Mouse (Mus musculus) forebrain, embryonic 11.5 days (tissue): ENCODE results near the gene B3gnt6. TPM values are rescaled to one million over a fixed set of nuclear protein-coding genes. Genes with fewer than 3 reads are reported as not detected.

Experiments used
- ATAC-seq: fragments of 200-750 bp; cut with Nextera tagmentation; replicated peaks from 2 replicates; pipeline ENCODE4 v1.8.0; 2017; ENCODE audit warnings: moderate TSS enrichment; ENCODE audit not compliant: low FRiP score
- DNase-seq: peaks from one replicate; pipeline ENCODE4 v3.0.0-alpha.2; 2017; ENCODE audit warnings: low spot score
- H3K27ac ChIP-seq: fragments of 300-500 bp; sonication (generic); 2 replicates; pipeline ENCODE4 v1.5.1; 2014; ENCODE audit warnings: low read depth, low read length
- H3K27me3 ChIP-seq: fragments of 300-500 bp; sonication (generic); 2 replicates; pipeline ENCODE4 v1.6.1; 2014; ENCODE audit warnings: mild to moderate bottlenecking, low read length, mixed read lengths; ENCODE audit not compliant: control insufficient read depth, insufficient read depth
- H3K36me3 ChIP-seq: fragments of 300-500 bp; sonication (generic); 2 replicates; pipeline ENCODE4 v1.6.1; 2014; ENCODE audit warnings: mild to moderate bottlenecking, low read length, moderate library complexity, mixed read lengths; ENCODE audit not compliant: control insufficient read depth, insufficient read depth
- H3K4me1 ChIP-seq: fragments of 300-500 bp; sonication (generic); replicated peaks from 2 replicates; pipeline ENCODE4 v1.6.1; 2014; ENCODE audit warnings: low read length, mixed read lengths; ENCODE audit not compliant: control insufficient read depth, insufficient read depth
- H3K4me2 ChIP-seq: fragments of 300-500 bp; sonication (generic); 2 replicates; pipeline ENCODE4 v1.6.1; 2014; ENCODE audit warnings: low read depth, mild to moderate bottlenecking, low read length, moderate library complexity, mixed read lengths; ENCODE audit not compliant: severe bottlenecking
- H3K4me3 ChIP-seq: fragments of 300-500 bp; sonication (generic); 2 replicates; pipeline ENCODE4 v1.5.1; 2014; ENCODE audit warnings: low read depth, low read length
- H3K9ac ChIP-seq: fragments of 300-500 bp; sonication (generic); 2 replicates; pipeline ENCODE4 v1.6.1; 2014; ENCODE audit warnings: low read length
- H3K9me3 ChIP-seq: fragments of 300-500 bp; sonication (generic); 2 replicates; pipeline ENCODE4 v1.6.1; 2016; ENCODE audit warnings: low read length, mixed read lengths; ENCODE audit not compliant: control insufficient read depth
- WGBS: fragments of 180-500 bp; shearing (Covaris S2); extraction: QIAGEN DNeasy Blood & Tissue Kit; methylation state at CpG from one replicate; pipeline ENCODE4 v1.1.7; 2014; 5-methylcytosine and 5-hydroxymethylcytosine counted together
- polyA plus RNA-seq: library from polyadenylated mRNA; unstranded; fragments of >200 nt; fragmentation: Nextera tagmentation; extraction: Ambion mirVana; gene quantifications from 2 replicates; pipeline ENCODE4 v1.2.1, GENCODE M21; 2014

The B3gnt6 gene
- polyA plus RNA-seq, 1 experiment from 2014 or later: not detected

- Histone ChIP-seq H3K4me1 (peaks cover 10% of the 10 kb centered on the region; the same call in 1 of the 2 replicates), H3K27me3 (peaks cover 24% of the 10 kb centered on the region), H3K4me3 (no peak overlapping the region), H3K4me2 (no peak overlapping the region), H3K27ac (no peak overlapping the region), H3K9ac (no peak overlapping the region), H3K36me3 (no peaks in the 10 kb centered on the region), H3K9me3 (no peaks in the 10 kb centered on the region)
- 31% methylated on average over 8 of the region's 8 CpGs for WGBS
- DNase-seq (peak; percentile 82), ATAC-seq (peak; percentile 91)
Observed at GRCm38 (mm10) chr7:98186637-98187036, 12.6 kb downstream of the B3gnt6 start.

- H3K27me3 ChIP-seq: peaks cover 22% of the 10 kb centered on the region
- no peak for ATAC-seq
- peak; percentile 40 for DNase-seq
Observed at GRCm38 (mm10) chr7:98185326-98185725, 14.0 kb downstream of the B3gnt6 start.

GRCm38 (mm10) chr7:98178560-98179231, 20.6 kb downstream of the B3gnt6 start:
- Histone ChIP-seq H3K9me3 (no peaks in the 10 kb centered on the region), H3K4me2 (peak overlapping the region; percentile 77), H3K9ac (peak overlapping the region; percentile 63), H3K27me3 (peaks cover 12% of the 10 kb centered on the region; the same call in 1 of the 2 replicates), H3K27ac (no peak overlapping the region), H3K4me1 (peaks cover 2% of the 10 kb centered on the region; the same call in 1 of the 2 replicates), H3K4me3 (peak overlapping the region; percentile 64), H3K36me3 (no peaks in the 10 kb centered on the region)
- no peak; the same call in 1 of the 2 replicates for ATAC-seq
- no peak for DNase-seq
- WGBS: 90% methylated on average over 5 of the region's 5 CpGs

More at GRCm38 (mm10) chr7:98185326-98185725, 14.0 kb downstream of the B3gnt6 start:
- Histone ChIP-seq H3K4me3 (no peak overlapping the region), H3K4me2 (no peak overlapping the region), H3K36me3 (no peaks in the 10 kb centered on the region), H3K9me3 (no peaks in the 10 kb centered on the region), H3K4me1 (peaks cover 10% of the 10 kb centered on the region; the same call in 1 of the 2 replicates), H3K27ac (no peak overlapping the region), H3K9ac (no peak overlapping the region)
- 88% methylated on average over 6 of the region's 6 CpGs for WGBS

GRCm38 (mm10) chr7:98177929-98178559, 21.2 kb downstream of the B3gnt6 start, which contains the start of gene Capn5:
Gene Capn5, minus strand, starts transcription at chr7:98178274.
- 1% methylated on average over 44 of the region's 44 CpGs for WGBS
- peak within 1 kb of the TSS; percentile 77 for H3K4me2 ChIP-seq
- peaks cover 2% of the 10 kb centered on the region; the same call in 1 of the 2 replicates for H3K4me1 ChIP-seq
- no peaks in the 10 kb centered on the region for H3K9me3 ChIP-seq
- H3K4me3 ChIP-seq: peak within 1 kb of the TSS; percentile 64
- DNase-seq: peak; percentile 88
- H3K36me3 ChIP-seq: no peaks in the 10 kb centered on the region
- peak within 1 kb of the TSS; percentile 63 for H3K9ac ChIP-seq
- H3K27me3 ChIP-seq: peaks cover 9% of the 10 kb centered on the region; the same call in 1 of the 2 replicates
- no peak within 1 kb of the TSS for H3K27ac ChIP-seq
- peak; percentile 83 for ATAC-seq

GRCm38 (mm10) chr7:98177566-98177928, 21.7 kb downstream of the B3gnt6 start:
- peaks cover 8% of the 10 kb centered on the region; the same call in 1 of the 2 replicates for H3K27me3 ChIP-seq
- peak overlapping the region; percentile 77 for H3K4me2 ChIP-seq
- no peaks in the 10 kb centered on the region for H3K36me3 ChIP-seq
- no peaks in the 10 kb centered on the region for H3K9me3 ChIP-seq
- H3K4me3 ChIP-seq: peak overlapping the region; percentile 64
- H3K4me1 ChIP-seq: peaks cover 2% of the 10 kb centered on the region; the same call in 1 of the 2 replicates
- peak overlapping the region; percentile 63 for H3K9ac ChIP-seq
- DNase-seq (no peak), ATAC-seq (no peak)
- 5% methylated on average over 7 of the region's 9 CpGs for WGBS
- no peak overlapping the region for H3K27ac ChIP-seq

GRCm38 (mm10) chr7:98177071-98177485, 22.2 kb downstream of the B3gnt6 start:
- ATAC-seq: no peak
- WGBS: 57% methylated on average over 2 of the region's 2 CpGs
- peaks cover 7% of the 10 kb centered on the region; the same call in 1 of the 2 replicates for H3K27me3 ChIP-seq
- H3K4me1 ChIP-seq: peaks cover 2% of the 10 kb centered on the region; the same call in 1 of the 2 replicates
- no peaks in the 10 kb centered on the region for H3K9me3 ChIP-seq
- H3K4me2 ChIP-seq: peak overlapping the region; percentile 77
- no peak for DNase-seq
- H3K36me3 ChIP-seq: no peaks in the 10 kb centered on the region
- no peak overlapping the region for H3K9ac ChIP-seq
- H3K4me3 ChIP-seq: peak overlapping the region; percentile 64
- H3K27ac ChIP-seq: no peak overlapping the region

- 0 out of 2 replicates have a peak overlapping the region, but pooled peaks have one; percentile 4 for H3K4me3 ChIP-seq
- WGBS: 77% methylated on average over 8 of the region's 8 CpGs
- no peaks in the 10 kb centered on the region for H3K9me3 ChIP-seq
- H3K9ac ChIP-seq: no peak overlapping the region
- DNase-seq (no peak), ATAC-seq (no peak)
- peaks cover 2% of the 10 kb centered on the region; the same call in 1 of the 2 replicates for H3K4me1 ChIP-seq
- no peaks in the 10 kb centered on the region for H3K36me3 ChIP-seq
- H3K4me2 ChIP-seq: 0 out of 2 replicates have a peak overlapping the region, but pooled peaks have one; percentile 8
- H3K27me3 ChIP-seq: peaks cover 4% of the 10 kb centered on the region; the same call in 1 of the 2 replicates
- H3K27ac ChIP-seq: no peak overlapping the region
Observed at GRCm38 (mm10) chr7:98176322-98177070, 22.8 kb downstream of the B3gnt6 start.
